Mouse (Mus musculus) brain, embryonic 14.5 days (tissue): ENCODE results near the gene Tceal3.
"Not testable (repeated sequence)": the region's sequence is repeated elsewhere in the genome, so short reads cannot be mapped to it uniquely, and the experiment has no call there.

Experiments used
- CTCF ChIP-seq: fragments of 200-500 bp; IDR thresholded peaks from 2 replicates; pipeline ENCODE4 v1.5.1; 2012; ENCODE audit warnings: inconsistent platforms, mild to moderate bottlenecking, moderate library complexity, borderline replicate concordance; ENCODE audit not compliant: insufficient read depth, insufficient read length; ENCODE audit errors: extremely low read depth
- POLR2A ChIP-seq: fragments of 200-500 bp; IDR thresholded peaks from 2 replicates; pipeline ENCODE4 v1.6.1; 2012; ENCODE audit warnings: mild to moderate bottlenecking, inconsistent platforms, borderline replicate concordance; ENCODE audit not compliant: poor library complexity, insufficient read depth, insufficient read length, severe bottlenecking; ENCODE audit errors: extremely low read depth

DNA sequence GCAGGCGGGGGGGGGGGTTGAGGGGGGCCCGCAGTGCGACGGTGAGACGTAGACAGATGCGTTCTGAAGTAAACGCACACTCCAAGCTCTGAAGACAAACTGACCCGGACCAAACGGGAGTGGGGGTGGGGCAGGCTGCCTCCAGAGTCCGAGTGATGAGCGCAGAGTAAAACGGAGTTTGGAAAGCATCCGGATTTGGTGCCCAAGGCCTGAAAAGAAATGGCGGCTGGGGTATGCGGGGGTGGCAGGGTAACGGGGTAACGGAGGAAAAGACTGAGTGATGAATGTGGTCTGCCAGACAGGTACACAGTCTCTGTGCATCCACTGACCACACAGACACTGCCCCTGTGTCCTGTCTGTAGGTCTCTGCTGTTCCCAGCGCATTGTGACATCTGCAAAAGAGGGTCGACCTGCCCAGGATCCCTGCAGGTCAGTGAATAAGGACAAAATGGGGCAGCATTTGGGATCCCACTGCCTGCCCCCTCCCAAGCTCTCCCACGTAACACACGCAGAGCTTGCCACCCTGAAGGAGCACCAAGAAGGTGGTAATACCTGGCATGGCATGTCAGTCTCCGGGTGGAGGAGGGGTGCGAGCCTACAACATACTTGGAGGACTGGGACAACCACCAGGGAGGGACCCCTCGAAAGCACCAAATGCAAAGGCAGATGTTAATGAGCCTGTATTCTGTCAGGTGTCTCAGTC lies 76.3 kb downstream of the Tceal3 start:
- not testable (repeated sequence) for TF ChIP-seq POLR2A, CTCF
